Mouse (Mus musculus): ENCODE measurements at regions not wholly inside any gene's neighbourhood (a gene's known extent, or its start where the extent isn't known, plus 50 kb on each side); places are given as distances from the start of the nearest gene placed in this dataset.

DNA sequence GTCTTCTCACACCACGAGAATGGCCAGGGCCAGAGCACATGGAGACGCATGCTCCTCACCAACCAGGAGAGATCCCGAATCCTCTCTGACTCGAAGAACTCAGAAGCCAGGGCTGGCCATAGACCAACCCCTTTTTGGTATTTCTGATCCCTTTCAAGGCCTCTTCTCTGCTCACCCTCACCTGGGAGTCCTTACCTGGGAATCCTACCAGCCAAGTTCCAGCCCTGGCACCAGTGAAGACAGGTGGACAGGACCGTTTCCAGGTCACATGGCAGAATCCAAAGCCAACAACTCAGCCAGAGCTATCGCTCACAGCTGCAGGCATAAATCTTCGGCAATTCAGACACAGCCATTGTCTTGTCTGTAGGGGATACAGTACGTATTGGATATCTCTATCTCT, 626.2 kb upstream of the Fam19a5 start:
- no peak for DNase-seq

DNA sequence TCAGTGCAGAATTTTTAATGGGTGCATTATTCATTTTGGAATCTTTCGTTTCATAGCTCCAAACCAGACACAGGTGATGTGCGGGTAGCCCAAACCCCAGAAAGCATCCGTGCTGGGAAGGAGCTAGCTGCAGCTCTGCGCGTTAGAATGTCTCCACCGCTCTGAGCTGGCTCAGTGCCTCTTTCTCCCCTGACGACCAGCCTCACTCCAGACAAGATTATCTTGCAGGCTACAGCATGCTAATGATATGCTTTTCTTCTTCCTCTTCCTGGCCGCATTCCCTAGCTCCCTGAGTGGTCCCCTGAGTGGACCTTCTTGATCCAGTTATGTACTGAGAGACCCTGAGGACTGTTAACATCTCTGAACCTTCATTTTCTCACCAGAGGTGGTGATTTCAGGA, 624.4 kb upstream of the Fam19a5 start:
- no peak for DNase-seq

DNA sequence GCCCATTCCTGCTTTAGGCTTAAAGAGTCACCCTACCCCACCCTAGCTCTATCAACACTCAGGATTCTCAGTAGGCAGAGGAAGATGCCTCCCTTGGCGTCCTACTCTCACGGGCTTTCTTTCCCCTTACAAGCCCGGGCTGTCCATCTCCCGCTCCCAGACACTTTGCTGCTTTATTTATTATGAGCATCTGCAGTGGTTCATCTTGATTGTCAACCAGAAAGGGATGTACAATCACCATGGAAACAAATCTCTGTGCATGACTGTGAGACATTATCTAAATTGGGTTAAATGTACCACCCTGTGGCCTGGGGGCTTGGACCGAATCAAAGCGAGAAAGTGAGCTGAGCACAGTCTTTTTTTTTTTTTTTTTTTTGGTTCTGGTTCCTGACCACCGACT, 623.9 kb upstream of the Fam19a5 start:
- no peak for DNase-seq

DNA sequence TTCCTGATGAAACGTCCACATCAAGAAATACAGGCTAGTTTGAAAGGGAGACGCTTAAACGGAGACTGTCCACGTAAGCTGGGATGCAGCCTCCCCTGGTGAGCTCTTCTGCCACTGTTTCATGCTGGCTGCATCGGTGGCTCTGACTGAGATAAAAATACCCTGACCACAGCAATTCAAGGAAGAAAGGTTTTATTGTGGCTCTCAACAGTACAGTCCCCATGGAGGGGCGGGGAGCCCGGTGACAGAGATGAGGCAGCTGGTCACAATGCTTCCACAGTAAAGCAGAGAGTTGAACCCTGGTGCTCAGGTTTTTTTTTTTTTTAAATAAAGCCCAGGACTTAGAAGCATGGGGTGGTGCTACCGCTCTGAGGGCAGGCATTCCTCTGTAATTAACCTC, 622.7 kb upstream of the Fam19a5 start:
- no peak for DNase-seq

DNA sequence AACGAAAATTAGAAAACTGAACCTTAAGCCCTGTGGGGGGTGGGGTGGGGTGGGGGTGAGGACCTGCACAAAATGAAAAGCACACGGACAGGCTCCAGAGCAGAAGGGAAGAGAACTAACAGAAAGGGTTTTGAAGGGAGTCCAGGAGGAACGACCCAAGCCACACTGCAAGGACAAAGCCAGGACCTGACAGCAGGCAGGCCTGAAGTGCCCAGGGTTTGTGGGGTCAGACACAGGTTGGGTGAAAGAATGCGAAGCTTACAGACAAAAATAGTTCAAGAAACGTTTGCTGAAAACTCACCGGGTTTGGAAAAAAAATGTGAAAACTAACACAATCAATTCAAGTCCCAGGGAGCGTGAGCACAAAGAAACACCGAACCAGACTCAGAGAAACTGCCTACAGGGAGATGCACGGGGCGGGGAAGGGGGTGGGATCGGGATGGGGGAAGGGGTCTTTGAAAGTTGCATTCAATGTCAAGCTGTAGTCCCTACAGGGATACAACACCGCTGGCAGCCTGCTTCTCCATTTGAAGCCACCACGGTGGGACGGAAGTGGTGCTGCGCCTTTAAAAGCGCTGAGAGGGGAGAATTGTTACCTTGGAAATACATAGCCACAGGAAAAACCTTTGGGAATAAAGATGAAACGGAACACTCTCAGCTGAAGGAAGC, 618.9 kb upstream of the Fam19a5 start:
- no peak for DNase-seq

DNA sequence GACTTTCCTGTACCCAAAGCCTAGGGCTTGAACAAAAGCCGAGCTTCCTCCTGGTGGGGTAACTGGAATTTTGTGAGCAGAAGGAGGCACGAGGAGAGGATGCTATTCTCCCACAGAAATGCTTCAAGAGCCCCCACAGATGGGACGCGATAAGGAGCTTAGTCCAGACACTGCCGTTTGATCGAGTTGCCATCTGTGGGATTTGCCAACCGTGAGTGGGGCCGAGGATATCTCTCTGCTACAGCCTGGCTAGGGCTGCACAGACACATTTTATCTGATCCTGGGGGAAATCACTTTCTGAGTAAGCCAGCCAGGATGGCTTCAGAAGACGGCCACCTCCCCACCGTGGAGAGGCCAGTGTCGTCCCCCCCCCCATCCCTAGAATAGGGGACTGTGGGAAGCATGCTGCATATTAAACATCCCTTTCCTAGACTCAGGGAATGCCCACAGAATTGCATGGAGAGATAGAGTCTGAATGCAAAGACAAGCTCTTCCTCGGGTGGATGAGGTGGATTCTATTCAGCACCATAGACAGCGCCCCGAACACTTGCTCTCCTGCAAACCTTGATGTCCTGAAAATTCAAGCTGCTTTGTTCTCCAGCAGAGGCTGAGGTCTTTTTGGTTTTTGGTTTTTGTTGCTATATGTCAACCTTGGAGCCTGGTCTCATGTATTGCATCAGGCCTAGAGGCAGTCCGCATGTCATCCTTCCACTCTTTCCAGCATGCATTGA, 611.6 kb upstream of the Fam19a5 start:
- no peak for DNase-seq

DNA sequence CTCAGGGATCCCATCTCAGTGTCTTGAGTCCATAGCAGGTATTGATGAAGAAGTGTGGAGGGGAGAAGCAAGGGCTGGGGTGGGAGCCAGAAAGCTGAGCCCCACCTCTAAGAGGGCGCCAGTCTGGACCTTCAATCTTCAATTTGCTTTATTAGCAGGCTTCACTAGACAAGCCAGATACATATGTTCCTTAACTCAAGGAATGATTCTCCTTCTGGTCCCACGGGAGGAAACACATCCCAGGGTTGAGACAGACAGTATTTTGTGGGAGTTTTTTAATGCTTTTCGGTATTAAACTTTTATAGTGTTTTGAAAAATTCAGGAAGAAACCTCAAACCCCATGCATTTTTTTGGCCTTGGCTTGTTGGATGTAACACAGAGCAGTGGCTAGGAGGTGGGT, 606.7 kb upstream of the Fam19a5 start:
- DNase-seq, result no peak

DNA sequence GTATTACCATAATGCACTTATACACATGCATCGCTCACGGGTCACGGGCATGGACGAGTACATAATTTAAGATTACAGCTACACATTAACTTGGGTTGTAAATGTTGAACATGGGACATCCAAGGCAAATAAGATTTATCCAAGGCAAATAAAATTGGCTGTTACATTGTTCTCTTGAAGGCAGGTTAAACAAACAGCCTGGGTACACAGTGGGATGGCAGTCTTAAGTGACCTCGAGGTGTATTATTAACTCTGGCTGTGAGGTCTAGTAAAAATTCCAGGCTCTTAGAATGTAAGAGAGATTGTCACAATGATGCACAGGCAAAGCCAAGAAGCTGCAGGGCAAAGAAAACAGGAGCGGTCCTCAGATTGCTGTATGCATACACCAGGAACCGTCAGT, 599.6 kb upstream of the Fam19a5 start:
- no peak for DNase-seq

DNA sequence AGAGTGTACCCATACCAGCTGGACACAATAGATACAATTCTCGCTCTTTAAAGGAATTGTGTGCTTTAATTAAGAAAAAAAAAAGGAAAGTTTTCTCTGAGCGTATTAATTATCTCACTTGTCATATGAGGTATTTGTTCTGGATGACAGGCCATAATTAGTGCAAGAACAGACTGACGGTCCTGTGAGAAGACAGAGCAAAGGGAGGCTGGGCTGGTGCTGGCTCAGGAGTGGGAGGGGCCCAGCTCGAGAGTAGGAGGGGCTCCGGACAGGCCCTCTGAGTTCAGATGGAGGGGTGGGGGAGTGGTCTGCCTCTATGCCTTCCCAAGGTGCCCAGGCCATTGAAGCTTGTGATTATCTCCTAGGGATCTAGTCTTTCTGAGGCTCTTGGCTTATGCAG, 591.5 kb upstream of the Fam19a5 start:
- DNase-seq, result no peak

DNA sequence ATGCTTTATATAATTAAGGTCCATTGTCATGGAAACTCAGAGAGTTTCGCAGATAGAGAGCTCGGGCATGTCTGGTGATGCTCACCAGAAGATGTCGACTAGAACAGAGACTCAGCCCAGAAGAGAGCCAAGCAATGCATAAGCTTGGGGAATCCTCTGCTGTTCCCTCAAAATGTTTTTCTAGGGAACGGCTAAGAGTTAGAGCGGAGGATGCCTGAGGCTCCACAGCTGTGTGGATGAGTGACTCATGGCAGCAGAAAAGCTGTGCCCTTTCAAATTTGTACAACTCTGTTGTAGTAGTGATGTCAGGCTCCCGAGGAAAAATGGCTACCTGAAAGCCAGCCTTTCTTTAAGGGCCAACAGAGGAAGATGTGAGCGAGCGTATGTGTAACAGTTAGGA, 586.2 kb upstream of the Fam19a5 start:
- no peak for DNase-seq

DNA sequence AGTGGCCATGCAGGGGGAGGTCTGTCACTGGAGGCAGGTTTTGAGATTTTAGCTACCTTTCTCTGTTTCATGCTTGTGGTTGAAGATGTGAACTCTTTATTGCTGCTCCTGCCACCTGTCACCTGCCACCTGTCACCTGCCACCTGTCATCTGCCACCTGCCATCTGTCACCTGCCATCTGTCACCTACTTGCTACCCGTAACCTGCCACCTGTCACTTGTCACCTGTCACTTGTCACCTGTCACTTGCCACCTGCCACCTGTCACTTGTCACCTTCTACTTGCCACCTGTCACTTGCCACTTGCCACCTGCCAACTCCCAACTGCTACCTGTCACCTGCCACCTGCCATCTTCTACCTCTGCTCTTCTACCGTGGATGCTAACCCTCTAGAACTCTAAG, 581.2 kb upstream of the Fam19a5 start:
- no peak for DNase-seq

DNA sequence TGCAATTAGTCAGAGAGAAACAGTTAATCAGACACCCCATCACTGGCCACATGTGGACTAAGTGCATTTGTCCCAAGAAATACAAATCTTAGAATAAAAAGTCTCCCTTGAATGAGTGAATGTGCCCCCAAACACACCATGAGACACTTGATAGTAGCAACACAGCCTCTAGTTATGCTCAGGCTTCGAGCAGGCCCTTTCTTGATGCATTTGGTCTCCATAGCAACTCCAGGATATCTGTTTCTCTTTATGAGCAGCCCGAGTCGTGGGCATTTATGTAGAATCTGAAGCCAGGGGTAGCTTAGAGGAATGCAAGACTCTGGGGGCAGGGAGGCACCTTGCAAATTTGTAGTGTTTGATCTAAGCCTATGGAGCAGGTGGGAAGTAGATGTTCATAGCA, 580.6 kb upstream of the Fam19a5 start:
- DNase-seq, result no peak

DNA sequence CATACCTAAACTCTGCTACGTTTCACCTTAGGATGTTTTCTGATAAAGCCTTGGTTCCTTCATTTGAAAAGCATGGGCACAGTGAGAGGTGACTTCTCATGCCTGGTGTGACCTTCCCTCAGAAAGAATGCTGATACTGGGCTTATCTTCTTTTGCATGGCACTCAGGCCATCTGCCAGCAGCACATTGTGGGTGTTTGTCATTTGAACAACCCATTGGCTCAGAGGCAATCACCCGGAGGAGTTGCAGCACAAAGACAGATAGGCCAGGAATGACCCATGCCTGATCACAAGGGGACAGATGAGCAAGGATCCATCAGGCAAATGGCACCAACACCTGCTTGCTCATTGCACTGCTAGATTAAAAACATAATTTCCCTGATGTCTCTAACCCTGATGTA, 572.7 kb upstream of the Fam19a5 start:
- no peak for DNase-seq

DNA sequence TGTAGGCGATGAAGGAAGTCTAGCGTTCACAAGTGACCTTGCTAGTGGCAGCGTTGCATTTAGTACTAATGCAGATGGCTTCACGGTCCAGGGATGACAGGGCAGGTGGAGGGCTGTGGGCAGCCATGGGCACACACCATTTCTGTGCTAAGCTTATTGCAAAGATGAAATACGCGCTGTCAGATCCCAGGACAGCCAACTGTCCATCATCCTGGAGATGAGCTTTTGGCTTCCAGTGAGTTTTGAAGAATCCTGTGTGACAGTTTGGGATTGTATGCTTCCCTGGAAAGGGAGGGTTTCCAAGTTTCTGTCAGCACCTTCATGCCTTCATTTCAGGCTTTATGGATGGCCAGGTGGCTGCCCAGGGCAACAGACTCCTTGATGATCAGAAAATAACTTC, 547.9 kb upstream of the Fam19a5 start:
- no peak for DNase-seq

DNA sequence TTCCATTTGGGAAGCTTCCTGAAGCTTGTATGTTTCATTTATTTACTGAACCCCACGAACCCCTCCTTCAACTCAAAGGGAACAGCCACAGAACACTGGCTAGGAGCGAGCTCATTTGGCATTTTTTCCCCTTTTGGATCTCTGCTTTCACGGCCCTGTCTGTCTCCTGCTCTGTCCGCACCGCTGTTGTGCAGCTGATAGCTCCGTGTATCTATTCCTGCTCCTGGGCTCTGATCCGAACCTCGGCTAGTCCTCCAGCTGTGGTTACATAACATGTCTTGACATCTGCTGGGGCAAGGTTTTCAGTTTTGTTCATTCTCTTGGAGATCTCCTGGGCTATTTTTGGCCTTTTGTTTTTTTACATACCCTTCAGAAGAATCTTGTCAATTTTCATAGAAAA, 525.1 kb upstream of the Fam19a5 start:
- no peak for DNase-seq

DNA sequence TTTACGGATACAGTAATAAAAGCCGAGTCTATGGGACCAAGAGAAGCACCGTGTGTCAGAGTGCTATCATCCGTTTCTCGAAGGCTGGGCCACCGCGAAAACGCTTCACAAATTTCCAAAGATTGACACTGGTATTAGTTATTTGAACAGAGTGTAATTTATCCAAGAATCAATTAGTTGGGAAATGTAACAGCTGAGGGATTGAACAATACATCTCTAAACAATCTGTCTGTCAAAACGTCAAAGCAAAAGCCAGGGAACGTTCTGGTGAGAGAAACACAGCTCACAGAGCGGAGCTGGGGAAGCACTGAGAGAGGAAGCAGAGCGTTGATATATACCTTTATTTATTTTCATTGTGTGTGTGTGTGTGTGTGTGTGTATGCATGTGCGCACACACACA, 498.1 kb upstream of the Fam19a5 start:
- DNase-seq, result no peak

DNA sequence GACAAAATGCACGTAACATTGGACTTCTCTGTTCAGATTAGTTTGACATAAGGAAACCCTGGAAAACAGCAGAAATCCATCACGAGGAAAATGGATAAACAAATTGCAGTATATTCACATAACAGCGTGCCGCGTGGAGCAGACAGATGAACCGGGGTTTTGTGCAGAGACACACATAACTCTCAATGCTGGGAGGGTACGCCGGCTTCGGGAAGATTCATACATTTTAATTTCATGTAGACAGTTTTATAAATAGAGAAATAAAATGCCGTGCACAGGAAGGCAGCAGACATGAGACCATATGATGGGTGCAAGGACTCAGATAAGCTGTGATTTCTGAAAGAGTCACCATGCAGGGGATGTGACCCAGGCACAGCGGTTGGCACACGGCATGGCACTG, 489.9 kb upstream of the Fam19a5 start:
- DNase-seq, result no peak

DNA sequence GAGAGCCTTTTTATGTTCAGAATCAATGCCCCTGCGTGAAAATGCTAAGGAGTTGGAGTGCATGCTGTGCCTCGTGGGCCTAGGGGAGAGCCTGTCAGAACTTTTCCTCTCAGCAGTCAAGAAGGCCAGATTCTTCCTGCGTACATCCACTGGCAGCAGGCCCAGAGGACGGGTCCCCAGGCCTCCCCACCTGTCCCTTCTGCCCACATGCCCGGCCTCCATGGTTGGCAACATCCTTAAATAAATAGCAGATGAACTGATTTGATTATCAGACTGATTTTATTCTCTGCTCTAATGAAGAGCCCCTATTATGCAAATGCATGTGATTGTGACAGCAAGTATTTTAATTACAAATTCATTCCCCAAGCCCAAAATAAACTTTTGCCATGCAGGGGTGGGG, 479.2 kb upstream of the Fam19a5 start:
- no peak for DNase-seq

DNA sequence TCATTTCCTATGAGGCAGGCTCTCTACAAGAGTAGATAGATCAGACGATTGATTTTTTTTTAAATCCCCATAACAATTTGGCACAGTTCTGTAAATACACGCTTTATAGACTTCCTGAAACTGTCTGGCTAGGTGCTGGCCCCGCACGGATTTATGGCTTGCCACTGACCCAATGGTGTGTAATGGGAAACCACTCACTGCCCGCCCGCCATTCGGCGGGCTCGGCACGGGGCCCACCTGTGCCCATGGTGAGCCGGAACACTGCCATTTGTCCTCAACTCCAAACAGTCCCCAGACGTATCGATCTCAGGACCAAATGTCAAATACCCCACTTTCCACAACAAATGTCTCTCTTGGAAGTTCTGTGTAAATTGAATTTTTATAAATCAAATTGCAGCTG, 475.8 kb upstream of the Fam19a5 start:
- DNase-seq, result no peak

DNA sequence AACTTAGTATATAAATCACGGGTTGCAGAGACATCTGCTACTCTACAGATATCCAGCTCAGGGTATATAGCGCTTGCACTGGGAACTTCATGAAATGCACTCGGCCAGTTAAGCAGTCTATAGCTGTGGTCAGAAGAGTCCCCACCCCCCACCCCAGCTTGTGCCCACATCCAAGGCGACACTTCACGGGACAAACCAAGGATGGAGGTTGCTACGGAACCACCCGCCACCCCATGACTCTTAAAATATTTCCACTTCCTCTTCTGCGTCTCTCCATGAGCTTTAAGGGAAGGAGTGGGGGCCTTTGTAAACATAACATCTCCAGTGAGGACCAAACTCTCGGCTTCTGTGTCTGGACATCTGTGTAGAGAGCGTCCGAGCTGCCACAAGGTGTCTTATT, 469.5 kb upstream of the Fam19a5 start:
- no peak for DNase-seq

DNA sequence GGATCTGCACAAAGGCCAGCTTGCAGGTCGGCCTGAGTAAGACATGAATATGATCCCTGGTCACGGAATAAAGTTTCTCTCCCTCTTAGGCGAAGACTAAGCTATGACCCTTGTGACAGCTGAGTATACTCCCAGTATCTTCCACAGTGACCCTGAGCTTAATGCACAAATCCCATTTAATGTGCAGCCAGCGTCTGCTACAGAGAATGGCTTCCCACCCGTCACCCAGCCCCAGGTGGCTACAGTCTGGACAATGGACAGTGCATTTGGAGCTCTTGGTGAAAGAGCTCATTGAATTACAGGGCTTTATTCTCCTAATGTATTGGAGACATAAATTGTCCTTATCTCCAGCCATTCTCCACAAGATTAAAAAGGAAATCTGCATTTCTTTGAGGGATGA, 454.3 kb upstream of the Fam19a5 start:
- DNase-seq, result no peak

DNA sequence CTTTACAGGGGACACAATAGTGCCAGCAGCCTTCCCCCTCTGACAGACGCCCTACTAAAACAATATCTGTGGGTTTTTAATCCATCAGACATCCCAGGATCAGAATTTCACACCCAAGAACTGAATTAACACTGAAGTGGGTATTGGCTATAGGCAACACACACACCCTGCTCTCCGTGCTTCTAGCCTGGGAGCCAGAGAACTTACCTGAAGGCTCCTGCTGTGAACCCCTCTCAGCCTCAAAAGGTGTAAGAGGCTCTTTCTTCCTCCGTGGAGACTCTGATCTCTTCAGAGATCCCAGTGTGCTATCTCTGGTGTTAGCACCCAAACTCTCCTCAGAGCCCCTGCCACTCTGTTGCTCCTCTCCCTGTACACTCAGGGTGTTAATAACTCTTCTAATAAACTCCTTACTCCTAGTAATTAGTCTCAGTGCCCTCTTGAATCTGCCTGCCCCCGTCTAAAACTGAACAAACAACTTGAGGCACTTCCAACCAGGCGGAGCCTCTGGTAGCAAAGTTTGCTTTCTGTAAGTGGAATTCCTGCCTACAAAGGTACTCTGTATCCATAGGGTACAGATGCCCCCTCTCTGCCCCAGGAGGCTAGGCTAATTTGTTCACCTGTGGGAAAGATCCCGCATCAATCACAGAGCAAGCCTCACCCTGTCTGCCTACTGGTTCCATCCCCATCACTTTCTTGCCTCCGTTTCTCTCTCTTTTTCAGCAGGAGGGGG, 452.9 kb upstream of the Fam19a5 start:
- no peak for DNase-seq

DNA sequence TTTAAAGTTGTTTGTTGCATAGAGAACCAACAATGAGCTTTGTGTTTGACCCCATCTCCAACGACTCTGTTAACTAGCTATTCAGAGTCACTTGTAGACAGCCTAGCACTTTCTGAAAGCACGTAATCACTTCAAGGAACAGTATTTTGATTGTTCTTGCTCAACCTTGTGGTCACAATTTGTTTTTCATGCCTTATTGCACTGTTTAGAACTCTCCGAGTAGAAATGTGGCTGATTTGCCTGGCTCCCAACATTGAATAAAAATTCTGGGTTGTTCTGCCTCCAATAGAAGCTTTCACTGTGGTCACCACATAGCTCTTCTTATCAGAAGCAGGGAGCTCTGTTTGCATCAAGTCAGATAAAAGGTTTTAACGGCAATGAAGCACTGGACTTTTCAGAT, 446.9 kb upstream of the Fam19a5 start:
- DNase-seq, result no peak

DNA sequence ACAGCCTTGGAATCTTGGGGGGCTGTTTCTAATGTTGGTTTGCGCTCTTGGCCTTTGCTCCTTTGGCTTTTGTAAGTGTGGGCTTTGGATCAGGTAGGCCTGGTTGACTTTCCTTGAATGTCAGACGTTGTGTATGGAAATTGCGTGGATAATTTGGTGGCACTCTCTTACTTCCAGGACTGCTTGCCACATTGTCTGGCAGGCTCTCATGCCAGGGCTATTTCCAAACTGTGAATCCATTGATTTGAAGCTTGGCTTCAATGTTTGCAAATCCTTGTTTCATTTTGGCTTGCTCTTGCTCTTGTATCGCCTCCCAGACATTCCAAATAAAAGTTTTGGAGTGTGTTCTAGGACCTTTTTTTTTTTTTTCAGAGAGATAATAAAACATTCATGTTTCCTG, 443.0 kb upstream of the Fam19a5 start:
- DNase-seq, result no peak
